Mouse (Mus musculus) cerebellum, postnatal 36 days (tissue): ENCODE measurements around the gene Hmga2.

Experiments used
- DNase-seq, 2 experiments: peaks; one replicate each; pipeline ENCODE4 v3.0.0; 2021 to 2022; ENCODE audit warnings: mixed read lengths in 2 of 2

The Hmga2 gene

DNA sequence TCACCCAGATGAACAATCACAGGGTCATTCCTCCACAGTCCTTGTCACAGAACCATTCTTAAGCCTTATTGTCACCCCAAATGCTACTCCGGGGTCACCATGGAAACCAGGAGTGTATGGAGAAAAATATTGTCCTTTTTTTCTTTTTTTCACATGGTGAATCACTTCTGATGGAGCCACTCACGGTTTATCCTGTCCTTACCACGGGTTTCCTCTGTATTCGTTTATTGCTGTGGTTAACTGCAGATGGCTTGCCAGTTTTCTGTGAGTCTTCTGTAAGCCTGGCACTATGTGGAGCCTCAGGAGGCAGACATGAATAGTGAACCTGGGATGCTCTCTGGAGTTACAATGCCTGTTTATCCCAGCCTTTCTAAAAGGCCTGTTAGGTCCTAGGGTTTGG lies 53.4 kb downstream of the Hmga2 start:
- no peak for DNase-seq

DNA sequence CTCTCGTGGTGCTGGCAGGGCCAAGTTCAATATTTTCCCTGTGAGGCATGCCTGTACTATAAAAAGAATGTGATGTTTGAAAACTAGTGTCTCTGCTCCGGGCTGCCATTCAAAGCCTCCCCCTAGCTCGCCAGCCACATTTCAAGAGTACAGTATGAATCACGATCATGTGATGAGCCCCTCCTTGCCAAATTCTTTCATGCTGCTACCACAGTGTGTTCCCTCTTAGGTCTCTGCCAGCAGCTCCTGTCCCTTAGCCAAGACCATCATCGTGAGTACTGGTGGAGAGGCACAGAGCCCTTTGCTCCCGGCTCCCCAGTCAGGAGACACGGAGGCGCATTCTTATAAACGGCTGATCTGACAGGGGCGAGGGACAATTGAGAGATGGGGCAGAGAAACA lies 54.2 kb downstream of the Hmga2 start:
- peak; percentile 58 to 62 for DNase-seq

DNA sequence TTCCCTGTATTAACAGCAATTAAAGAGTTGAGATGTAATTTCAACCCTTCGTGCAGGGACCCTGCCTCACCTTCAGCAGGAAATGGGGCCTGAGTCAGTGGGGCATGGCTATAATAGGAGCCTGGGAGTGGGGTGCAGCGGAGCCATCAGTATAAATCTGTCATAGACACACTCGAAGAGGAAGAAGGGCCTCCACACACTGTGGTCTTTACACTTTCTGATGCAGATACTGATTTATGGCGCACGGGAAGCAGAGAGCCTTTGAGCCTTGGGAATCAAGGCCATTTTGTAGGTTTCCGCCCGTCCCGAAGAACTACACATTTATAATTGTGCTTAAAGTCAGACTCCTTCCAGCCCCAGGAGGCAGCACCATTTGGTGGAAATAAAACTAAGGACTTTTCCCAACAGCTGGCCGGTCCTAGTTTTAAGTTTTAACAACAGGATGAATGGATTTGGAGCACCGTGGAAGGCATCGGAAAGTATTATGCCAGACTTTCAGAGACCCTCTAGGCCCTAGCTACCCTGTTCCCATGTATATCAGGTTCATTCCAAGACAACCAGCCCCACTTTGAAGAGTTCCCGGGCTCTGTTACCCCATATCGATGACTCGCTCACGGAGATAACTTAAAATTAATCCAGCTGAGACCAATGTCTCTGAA lies 55.2 kb downstream of the Hmga2 start:
- DNase-seq: no peak

DNA sequence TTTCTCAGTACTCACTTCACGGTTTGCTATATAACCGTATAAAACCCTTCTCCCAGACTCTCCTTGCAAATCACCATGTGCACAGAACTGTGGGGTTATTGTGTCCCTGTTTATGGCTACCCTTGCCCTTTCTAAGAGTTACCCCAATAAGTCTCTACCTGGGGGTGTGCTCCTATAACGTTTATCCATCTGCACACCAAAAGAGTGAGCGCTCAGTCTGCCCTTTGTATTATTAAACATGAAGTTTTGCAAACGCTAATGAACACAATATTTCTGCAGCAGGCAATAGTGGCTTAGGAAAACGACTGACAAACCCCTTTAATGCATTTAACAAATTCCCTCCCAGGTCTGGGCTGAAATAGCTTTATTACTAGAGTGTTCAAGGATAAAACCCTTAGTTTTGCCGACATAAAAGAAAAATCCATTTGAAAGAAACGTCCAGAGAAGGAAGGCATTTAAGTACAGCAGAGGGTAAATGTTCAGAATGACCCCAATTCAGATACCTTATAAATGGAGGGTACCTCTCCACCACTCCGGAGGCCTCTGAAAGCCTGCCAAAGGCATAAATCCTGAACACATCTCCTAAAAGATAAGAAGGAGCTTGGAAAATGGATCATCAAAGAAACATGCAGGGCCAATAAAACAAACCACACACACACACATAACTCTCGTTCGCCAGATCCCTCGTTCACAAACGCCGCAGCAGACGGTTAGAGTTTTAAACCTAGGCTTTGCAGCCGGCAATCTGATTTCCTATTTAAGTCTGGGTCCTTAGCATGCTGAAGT lies 57.3 kb downstream of the Hmga2 start:
- no peak for DNase-seq

DNA sequence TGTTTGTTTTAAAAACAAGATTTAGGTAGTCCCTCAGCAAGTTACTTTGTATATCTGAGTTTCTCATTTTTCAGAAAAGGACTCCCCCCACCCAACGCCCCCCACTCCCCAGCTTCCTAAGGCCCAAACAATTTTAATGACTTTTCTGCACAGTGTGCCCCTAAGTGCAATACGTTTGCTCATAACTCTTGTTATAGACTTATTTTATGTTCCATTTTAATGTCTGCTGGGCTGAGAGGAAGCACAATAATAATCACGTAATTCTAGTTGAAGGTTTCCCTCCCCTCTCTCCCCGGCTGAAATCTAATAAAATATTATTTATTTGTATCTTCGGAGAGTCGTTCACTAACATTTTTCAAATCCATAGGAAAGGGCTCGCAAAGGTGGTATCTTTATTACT lies 58.1 kb downstream of the Hmga2 start:
- no peak for DNase-seq

DNA sequence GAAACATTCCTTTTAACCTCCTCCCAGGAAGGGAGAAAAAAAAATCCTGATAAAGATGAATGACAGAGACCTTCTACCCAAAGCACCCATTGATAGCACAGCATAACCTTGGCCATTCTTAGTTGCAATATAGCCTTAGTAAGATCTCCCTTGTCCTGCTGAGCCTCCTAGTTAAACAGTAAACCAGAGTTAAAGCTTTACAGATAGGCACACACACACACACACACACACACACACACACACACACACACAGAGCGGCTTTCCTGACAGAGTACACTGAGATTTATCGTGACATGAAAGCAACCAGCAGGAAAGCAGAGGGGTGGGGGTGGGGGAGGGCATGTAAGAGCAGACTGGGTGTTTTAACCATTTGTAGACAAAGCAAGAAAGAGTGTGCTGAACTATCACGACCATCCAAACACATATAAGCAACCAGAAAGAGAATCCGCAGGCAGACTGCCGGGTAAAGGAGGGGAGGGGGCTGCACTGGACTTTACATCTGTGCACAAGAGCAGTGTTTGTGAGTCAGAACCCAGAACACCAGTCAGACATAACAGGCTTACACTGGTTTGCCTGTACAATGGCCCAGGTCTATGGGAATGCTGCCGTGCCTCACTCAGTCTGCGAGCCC lies 58.7 kb downstream of the Hmga2 start:
- no peak for DNase-seq

DNA sequence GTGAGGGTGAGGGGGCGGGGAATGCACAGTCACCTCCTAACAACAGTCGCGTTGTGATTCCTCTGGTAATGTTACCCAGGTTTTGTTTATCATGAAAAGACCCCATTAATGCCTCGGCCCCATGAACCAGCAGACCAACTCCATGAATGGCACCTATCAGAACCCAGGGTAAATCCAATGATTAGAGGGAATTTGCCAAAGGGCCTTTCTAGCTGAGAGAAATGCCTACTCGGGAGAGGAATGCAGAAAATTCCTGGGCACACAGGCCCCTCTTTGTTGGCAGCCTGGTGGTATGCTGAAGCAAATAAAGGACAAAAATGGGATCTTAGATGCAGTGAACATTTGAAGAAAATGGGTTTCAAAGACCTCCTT lies 59.2 kb downstream of the Hmga2 start:
- no peak for DNase-seq

DNA sequence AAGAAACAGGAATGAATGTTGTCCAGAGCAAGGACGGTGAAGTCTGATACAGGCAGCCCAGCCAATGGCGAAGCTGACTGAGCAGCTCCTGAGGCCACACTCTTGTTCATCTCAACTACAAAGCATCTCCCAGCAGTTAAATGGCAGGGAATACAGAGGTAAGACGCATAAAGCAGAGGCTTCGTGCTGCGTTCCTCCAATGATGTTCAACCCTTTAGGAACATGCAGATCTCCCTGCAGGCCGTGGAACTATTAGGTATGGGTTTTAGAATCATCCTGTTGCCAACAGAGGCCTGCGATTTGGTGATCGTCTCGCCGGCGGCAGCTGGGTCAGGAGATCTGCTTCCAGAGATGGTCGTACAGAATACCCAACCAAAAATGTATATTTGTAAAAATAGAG lies 59.6 kb downstream of the Hmga2 start:
- DNase-seq: no peak

DNA sequence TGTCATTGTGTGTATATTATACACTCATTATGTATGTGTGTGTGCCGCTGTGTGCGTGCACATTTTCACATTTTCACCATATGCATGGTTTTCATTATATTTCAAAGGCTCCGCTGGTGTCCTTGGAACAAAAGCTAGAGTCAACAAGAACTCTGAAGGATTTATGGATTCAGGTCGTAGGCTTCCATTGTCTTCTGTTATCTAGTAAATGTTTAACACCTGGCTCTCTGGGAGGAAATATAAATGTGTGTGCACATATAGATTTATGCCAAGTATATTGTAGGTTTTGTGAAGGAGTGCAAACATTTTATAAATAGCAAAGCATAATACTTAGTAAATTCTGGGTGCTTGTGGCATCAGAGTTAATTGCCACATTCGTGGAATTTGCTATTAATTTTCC lies 64.1 kb downstream of the Hmga2 start:
- DNase-seq: no peak

DNA sequence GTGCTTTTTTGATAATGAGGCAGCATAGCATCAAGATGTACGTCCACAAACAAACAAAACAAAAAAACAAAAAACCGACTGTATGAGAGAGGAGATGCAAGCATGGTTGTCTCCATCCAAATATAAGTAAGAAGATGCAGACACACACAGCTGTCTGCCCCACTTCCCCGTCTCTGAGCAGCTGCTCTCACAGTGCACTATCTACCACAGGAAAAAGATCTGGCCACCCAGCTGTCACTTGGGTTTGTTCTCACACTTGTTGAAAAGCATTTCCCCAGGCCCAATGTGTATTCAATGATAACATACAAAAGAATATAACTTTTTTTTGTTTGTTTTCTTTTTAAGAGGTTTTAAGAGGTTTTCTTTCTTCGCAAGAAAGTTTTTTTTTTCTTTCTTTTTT lies 65.3 kb downstream of the Hmga2 start:
- no peak for DNase-seq

DNA sequence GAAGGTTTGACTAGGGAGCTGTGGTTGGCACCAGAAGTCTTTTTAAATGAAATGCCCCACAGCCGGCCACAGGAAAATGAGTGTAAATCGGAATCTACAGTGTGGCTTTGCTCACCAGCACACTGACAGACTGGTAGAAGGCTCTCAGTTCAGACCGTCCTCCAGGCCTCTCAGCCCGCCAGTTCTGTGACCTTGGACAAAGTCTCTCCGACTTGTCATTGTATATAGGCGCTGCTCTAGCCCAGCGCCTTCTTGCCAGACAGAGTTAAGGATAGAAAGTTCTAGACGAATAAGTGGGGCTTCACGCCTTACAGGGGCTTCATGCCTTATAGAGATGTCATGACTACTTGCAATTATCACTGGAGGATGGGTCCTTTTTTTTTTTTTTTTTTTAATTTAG lies 67.1 kb downstream of the Hmga2 start:
- no peak for DNase-seq

DNA sequence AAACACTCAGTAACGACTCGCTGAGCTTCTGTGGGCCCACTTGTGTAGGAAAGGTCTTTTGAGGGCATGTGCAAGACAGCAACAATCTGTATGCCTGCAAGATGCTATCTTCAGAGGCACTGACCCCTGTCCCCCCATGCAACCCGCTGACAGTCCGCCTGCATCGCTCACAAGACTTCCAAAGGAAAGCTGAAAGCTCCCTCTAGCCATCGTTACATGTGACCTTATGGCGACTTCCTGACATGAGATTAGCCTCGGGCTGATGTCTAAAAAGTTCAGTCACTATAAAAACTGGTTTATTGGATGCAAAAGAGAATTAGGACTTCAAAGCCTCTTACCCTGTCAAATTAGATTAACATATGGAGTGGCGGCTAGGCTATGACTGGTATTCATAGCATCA lies 69.0 kb downstream of the Hmga2 start:
- DNase-seq: no peak

DNA sequence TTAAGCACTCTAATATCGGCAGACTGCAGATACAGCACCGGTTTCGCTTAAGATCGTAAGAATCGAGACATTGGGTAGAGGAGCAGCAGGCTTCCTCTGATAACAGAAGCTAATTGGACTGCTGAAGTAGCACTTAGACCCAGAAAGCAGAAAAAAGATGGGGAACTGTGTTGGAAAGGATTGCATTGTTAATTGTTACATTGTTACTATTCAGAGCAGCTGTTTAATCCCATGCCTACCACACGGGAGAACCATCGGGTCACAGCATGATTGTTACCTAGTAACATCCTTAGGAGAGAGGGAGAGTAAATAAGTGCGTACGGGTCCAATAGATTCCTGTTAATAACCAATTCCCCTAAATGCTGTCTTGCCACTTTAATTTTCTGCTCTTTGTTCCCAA lies 70.2 kb downstream of the Hmga2 start:
- no peak for DNase-seq

DNA sequence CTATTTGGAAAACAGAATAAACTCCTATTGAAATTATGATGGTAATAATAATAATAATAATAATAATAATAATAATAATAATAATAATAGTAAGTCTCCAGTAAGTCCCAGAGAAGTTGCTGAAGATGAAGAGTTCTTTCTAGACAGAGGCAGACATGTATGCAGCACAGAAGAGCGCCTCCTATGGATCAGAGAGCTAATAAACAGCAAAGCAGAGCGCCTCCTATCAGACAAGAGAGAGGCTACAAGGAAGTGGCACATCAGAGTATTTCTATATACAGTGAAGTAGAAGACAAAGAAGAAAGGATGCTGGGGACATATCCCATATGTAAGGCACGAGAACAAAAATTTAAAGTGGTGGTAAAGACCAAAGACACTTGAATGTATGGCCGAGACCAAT lies 70.9 kb downstream of the Hmga2 start:
- no peak for DNase-seq

DNA sequence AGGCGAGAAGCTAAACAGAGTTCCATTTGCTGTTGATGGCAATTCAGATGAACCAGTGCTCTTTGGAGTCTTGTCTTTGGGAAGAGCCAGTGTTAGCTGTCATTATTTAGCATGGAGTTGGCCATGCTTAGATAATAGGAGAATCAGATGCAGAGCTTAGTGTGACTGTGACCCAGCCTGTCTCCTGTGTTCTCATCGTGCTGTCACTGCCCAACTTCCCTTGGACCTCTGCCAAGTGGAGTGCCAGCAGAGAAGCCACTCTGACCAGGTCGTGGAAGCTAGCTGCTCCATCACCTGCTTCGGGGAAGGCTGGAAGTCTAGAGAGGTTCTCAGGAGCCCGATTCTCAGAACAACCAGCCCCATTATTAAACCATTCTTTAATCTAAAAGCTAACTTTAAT lies 73.3 kb downstream of the Hmga2 start:
- no peak for DNase-seq

DNA sequence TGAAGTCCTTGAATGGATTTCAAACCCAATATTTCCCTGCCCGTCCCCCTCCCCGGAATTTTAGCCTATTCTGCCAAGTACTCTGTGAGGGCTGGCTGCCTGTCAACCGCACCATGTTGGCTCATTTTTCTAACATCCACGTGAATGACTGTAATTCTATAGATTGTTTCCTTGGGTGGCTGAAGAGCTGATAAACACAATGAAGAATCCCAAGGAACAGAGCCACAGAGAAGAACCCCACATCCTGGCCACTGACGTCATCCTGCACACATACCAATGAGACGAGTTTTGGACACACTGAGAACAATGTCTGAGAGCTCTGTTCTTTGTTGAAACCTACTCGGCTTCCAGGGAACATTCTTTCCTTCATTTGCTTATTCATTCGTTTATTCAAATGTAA lies 74.5 kb downstream of the Hmga2 start:
- DNase-seq: no peak

DNA sequence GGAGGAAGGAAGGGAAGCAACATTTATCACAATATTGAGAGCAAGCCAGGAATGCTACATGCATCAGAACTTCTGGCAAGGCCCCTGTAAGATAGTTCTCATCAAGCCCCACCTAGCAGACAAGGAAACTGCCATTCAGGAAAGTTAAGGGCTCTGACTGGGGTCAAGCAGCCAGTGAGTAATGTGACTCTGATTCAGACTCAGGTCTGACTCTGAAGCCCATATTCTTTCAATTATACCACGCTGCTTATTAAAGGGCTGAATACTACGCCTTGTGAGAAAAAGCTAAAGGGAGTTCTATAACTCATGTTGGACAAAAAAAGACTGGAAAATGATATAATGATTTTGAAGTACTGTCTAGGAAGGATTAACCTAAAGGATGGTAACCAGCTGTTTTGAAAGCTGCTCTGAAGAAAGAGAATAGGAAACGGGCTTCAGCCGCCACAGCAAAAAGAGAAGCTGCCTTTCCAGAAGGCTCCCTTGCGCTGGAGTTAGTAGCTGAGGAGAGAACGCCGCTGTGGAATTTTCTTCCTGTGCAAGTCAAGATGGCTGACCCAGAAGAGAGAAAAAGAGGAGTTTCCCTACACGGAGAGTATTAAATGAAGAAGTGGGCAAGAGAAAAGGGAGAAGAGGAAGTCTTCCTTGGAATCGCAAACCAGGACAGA lies 76.3 kb downstream of the Hmga2 start:
- DNase-seq: no peak

DNA sequence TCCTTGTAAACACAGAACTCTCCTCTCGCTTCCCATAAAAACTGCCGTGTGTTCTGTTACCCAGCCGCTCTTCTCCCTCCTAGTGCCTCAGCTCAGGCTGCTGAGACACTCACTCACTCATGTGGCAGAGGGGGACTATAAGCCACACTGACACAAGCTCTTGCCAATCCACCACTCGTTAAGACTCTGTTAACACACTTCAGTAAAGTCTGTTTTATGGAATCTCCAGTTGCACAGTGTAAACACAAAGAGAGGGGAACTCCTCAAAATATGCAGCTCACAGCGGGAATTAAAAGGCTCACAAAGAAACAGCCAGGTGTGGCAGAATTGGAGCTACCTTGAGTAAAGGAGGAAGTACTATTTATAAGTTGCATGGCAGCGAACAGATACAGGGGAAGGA lies 77.5 kb downstream of the Hmga2 start:
- no peak for DNase-seq

DNA sequence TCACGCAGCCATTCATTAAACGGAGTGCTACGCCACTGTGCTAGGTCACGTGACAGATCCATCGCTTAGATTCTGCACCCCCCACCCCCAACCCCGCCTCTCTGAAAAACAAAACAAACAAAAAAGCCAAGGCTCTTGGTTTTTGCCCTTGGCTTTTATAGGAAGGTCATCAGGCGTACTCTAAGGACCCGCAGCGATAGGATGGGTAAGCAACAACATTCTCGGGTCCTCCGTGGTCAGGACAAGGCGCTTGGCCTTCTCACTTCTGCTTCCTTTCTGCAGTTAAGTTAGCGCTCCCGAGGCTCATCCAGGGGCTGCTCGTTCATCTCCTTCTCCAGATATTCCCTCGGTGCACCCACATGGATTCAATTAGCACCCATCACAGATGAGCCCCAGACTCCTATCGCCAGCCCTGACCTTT lies 79.0 kb downstream of the Hmga2 start:
- no peak for DNase-seq

DNA sequence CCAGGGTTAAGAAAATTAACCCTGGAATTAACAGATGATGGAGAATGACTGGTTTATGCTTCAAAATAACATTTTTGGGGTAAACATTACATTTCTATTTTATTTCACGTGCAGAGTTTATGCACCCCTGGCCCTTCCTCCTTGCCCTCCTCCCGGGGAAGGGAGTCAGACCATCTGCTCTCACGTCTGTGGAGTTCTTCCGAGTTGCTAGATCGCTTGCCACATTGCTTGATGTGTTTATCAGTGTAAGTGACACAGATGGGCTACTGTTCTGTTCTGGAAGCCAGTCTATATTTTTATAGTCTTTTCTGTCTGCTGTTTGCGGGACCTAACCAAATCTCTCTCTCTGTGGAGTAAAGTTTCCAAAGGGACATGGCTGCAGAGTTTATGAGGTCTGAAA lies 80.7 kb downstream of the Hmga2 start:
- DNase-seq: no peak

DNA sequence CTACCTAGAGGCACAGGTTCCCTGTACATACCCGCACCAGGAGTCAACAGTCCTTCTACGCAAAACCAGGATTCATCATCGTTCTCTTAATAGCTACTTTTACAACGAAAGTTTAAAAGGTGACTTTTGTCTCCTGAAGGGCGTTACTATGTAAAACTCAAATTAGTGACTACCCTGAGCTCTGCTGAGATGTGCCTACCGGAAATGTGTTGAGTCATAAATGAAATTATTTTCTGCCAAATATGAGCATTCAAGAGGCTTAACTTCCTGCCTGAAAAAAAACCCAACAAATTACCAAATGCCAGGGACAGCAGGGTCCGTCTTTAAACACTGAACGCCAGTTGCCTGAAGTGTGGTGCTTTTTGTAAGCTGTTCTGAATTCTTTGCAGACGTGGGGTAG lies 81.5 kb downstream of the Hmga2 start:
- no peak for DNase-seq

DNA sequence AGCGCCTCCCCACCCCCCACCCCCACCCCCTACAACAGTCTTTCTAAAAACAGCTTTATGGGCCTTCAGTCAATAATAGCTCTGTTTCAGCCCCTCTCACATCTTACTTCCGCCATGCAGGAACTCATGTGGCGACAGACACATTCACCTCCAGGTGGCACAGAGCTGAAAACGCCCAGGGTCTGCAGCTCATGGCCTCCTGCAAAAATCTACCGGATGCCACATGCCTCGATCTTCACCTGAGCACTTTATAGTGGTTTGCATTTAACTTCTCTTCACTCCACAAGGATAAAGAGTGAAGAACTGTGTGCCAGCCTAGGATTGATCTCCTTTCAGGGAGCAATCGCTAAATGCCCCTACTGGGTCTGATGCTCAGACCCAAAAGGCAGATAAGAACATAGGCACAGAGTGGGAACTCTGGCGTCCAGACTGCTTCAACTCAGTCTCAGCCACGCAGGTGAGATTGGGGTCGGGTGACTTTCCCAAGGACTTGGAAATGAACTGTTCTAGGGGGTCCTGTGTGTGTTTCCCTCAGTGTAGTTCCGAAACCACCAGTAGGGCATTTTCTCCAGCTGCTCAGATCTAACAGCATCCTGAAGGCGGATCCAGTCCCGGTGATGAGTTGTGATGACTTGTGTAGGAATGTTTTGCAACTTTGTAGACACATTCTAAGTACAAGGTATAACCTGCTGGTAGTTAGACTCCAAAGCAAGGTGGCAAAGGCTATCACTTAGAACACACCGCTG lies 84.1 kb downstream of the Hmga2 start:
- no peak for DNase-seq
